Mouse (Mus musculus) midbrain, postnatal 0 days (tissue): ENCODE measurements at regions not wholly inside any gene's neighbourhood (a gene's known extent, or its start where the extent isn't known, plus 50 kb on each side); places are given as distances from the start of the nearest gene placed in this dataset.

Experiments
- ATAC-seq: fragments of 200-750 bp; cut with Nextera tagmentation; 2 replicates; pipeline ENCODE4 v1.8.0; 2017; ENCODE audit warnings: moderate number of reproducible peaks, mild to moderate bottlenecking, moderate TSS enrichment, moderate library complexity; ENCODE audit not compliant: low FRiP score
- DNase-seq: peaks from one replicate; pipeline ENCODE4 v3.0.0-alpha.2; 2015; ENCODE audit warnings: low spot score
- H3K27ac ChIP-seq: fragments of 300-500 bp; sonication (generic); 2 replicates; pipeline ENCODE4 v1.5.1; 2014; ENCODE audit warnings: low read depth, mild to moderate bottlenecking, low read length, mixed read lengths
- H3K27me3 ChIP-seq: fragments of 300-500 bp; sonication (generic); 2 replicates; pipeline ENCODE4 v1.6.1; 2014; ENCODE audit warnings: low read length, control low read depth, mixed read lengths; ENCODE audit not compliant: insufficient read depth
- H3K36me3 ChIP-seq: fragments of 300-500 bp; sonication (generic); 2 replicates; pipeline ENCODE4 v1.6.1; 2014; ENCODE audit warnings: low read length, control low read depth, mixed read lengths; ENCODE audit not compliant: insufficient read depth
- H3K4me1 ChIP-seq: fragments of 300-500 bp; sonication (generic); 2 replicates; pipeline ENCODE4 v1.6.1; 2014; ENCODE audit warnings: mild to moderate bottlenecking, control low read depth, antibody characterized with exemption, low read length, mixed read lengths; ENCODE audit not compliant: insufficient read depth
- H3K4me2 ChIP-seq: fragments of 300-500 bp; sonication (generic); 2 replicates; pipeline ENCODE4 v1.6.1; 2014; ENCODE audit warnings: low read depth, mild to moderate bottlenecking, low read length, mixed read lengths; ENCODE audit not compliant: poor library complexity, severe bottlenecking
- H3K4me3 ChIP-seq: fragments of 300-500 bp; sonication (generic); 2 replicates; pipeline ENCODE4 v1.5.1; 2014; ENCODE audit warnings: low read depth, mild to moderate bottlenecking, low read length, moderate library complexity
- H3K9ac ChIP-seq: fragments of 300-500 bp; sonication (generic); replicated peaks from 2 replicates; pipeline ENCODE4 v1.6.1; 2014; ENCODE audit warnings: mild to moderate bottlenecking, low read length, moderate library complexity, mixed read lengths; ENCODE audit not compliant: poor library complexity, severe bottlenecking
- H3K9me3 ChIP-seq: fragments of 300-500 bp; sonication (generic); 2 replicates; pipeline ENCODE4 v1.6.1; 2016; ENCODE audit warnings: low read length, control low read depth
- CTCF ChIP-seq: IDR thresholded peaks from 2 replicates; pipeline ENCODE4 v1.5.1; 2016; ENCODE audit warnings: antibody characterized with exemption, mild to moderate bottlenecking
- WGBS: fragments of 180-500 bp; shearing (Covaris S2); extraction: QIAGEN DNeasy Blood & Tissue Kit; methylation state at CpG from one replicate; pipeline ENCODE4 v1.1.7; 2014; 5-methylcytosine and 5-hydroxymethylcytosine counted together

GRCm38 (mm10) chr13:90521758-90522245 lies 383.4 kb downstream of the Atp6ap1l start:
- DNase-seq (no peak), ATAC-seq (no peak)
- H3K4me3 ChIP-seq: no peak overlapping the region
- TF ChIP-seq CTCF: no peak
- no peaks in the 10 kb centered on the region for H3K27me3 ChIP-seq
- no peak overlapping the region for H3K9ac ChIP-seq
- no peak overlapping the region for H3K4me2 ChIP-seq
- H3K4me1 ChIP-seq: no peaks in the 10 kb centered on the region; the same call in 1 of the 2 replicates
- H3K27ac ChIP-seq: no peak overlapping the region
- 83% methylated on average over 4 of the region's 4 CpGs for WGBS
- H3K36me3 ChIP-seq: no peaks in the 10 kb centered on the region
- no peaks in the 10 kb centered on the region for H3K9me3 ChIP-seq

DNA sequence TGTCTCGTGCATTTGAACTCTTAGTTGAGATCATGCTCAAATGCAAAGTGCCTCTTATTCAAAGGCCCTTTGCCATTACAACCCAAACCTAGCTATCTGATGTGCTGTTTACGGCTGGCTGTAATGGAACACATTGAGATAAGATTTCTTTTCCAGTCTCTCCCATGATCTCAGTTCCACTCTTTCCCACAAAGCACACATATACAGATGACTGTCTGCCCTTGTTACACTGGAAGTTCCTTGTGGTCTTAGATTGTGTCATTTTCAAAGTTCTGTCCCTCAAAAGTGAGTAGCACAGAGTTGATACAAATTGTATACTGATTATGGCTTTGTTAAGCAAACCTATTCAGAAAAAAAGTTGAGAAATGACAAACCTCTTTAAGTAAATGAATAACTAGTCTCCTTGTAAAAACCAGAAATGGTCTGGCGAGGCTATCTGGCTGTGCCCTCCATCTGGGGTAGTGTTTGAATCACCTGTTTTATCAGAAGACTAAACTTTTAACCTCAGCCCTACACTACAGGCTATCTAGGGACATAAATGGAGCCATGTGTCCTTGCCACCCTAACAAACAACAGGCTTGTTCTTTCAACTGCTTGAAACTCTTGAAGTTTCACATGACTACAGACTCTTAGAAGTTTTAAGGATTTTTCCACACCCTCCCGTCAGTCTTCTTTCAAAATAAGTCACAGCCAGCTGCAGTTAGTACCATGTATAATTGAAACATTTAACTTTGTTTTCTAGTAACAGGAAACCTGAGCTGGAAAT lies 384.0 kb downstream of the Atp6ap1l start:
- 87% methylated on average over 4 of the region's 4 CpGs for WGBS
- H3K27me3 ChIP-seq: no peaks in the 10 kb centered on the region
- no peak overlapping the region for H3K4me2 ChIP-seq
- no peak for DNase-seq
- H3K36me3 ChIP-seq: no peaks in the 10 kb centered on the region
- TF ChIP-seq CTCF: no peak
- no peaks in the 10 kb centered on the region for H3K9me3 ChIP-seq
- H3K27ac ChIP-seq: no peak overlapping the region
- no peak overlapping the region for H3K4me3 ChIP-seq
- no peak for ATAC-seq
- H3K4me1 ChIP-seq: no peaks in the 10 kb centered on the region; the same call in 1 of the 2 replicates
- H3K9ac ChIP-seq: no peak overlapping the region

DNA sequence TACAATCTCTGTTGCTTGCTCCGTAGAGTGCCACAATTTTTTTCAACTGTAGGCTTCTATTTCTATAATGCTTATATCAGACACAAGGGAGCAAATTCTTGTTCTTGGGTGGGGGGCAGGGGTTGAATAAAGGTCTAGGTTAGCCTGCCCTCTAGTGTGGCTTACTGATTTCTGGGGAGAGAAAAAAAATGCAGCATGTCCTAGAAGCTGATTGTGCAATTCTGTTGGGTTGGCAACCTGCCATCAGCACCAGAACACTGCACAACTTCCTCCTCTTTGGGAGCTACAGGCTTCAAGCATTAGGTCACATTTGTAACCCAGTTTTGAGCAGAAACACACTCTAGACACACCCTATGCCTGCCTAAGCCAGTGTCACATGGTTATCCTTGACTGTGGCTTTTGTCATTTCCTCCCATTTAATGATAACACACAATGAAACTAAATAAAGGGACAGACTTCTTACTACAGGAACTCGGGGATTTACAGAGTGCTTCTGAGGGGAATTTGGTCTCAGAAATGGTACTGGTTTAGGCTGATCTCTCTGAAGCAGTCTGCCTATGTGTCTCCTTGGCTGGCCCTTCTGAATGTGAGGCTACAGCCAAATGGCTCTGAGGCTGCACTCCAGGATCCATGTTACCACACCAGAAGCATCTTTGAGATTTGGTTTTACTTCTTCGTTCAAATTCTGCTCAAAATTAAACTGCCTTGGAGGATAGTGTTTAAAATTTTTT lies 389.2 kb downstream of the Atp6ap1l start:
- Histone ChIP-seq H3K27me3 (no peaks in the 10 kb centered on the region), H3K4me1 (no peaks in the 10 kb centered on the region), H3K4me3 (no peak overlapping the region), H3K36me3 (no peaks in the 10 kb centered on the region), H3K27ac (no peak overlapping the region), H3K9ac (no peak overlapping the region), H3K4me2 (no peak overlapping the region), H3K9me3 (no peaks in the 10 kb centered on the region)
- peak; percentile 81 for DNase-seq
- peak; percentile 59 for TF ChIP-seq CTCF
- WGBS: 61% methylated on average over 3 of the region's 3 CpGs
- ATAC-seq: peak; percentile 68

GRCm38 (mm10) chr13:90513867-90514266 lies 391.3 kb downstream of the Atp6ap1l start:
- no peaks in the 10 kb centered on the region for H3K27me3 ChIP-seq
- H3K27ac ChIP-seq: no peak overlapping the region
- H3K4me3 ChIP-seq: no peak overlapping the region
- H3K9ac ChIP-seq: no peak overlapping the region
- no peaks in the 10 kb centered on the region for H3K4me1 ChIP-seq
- H3K9me3 ChIP-seq: no peaks in the 10 kb centered on the region
- no peak for DNase-seq
- no peak for TF ChIP-seq CTCF
- no peak for ATAC-seq
- no peaks in the 10 kb centered on the region for H3K36me3 ChIP-seq
- 78% methylated on average over 4 of the region's 4 CpGs for WGBS
- no peak overlapping the region for H3K4me2 ChIP-seq

- Histone ChIP-seq H3K36me3 (no peaks in the 10 kb centered on the region), H3K4me1 (no peaks in the 10 kb centered on the region), H3K4me3 (no peak overlapping the region), H3K27ac (no peak overlapping the region), H3K9me3 (no peaks in the 10 kb centered on the region), H3K4me2 (no peak overlapping the region), H3K9ac (no peak overlapping the region), H3K27me3 (no peaks in the 10 kb centered on the region)
- DNase-seq: no peak
- 39% methylated on average over 2 of the region's 2 CpGs for WGBS
- ATAC-seq: no peak
- TF ChIP-seq CTCF: no peak
These were observed 392.3 kb downstream of the Atp6ap1l start for GRCm38 (mm10) chr13:90512786-90513401.

- H3K4me2 ChIP-seq: no peak overlapping the region
- H3K9ac ChIP-seq: no peak overlapping the region
- TF ChIP-seq CTCF: no peak
- ATAC-seq (no peak), DNase-seq (no peak)
- no peak overlapping the region for H3K4me3 ChIP-seq
- no peaks in the 10 kb centered on the region for H3K4me1 ChIP-seq
- H3K27me3 ChIP-seq: no peaks in the 10 kb centered on the region
- 72% methylated on average over 6 of the region's 6 CpGs for WGBS
- no peaks in the 10 kb centered on the region for H3K36me3 ChIP-seq
- no peak overlapping the region for H3K27ac ChIP-seq
- no peaks in the 10 kb centered on the region for H3K9me3 ChIP-seq
These were observed 394.7 kb downstream of the Atp6ap1l start for GRCm38 (mm10) chr13:90510479-90510878.
